Mouse (Mus musculus) liver, adult 2 months (tissue): Measurements from ENCODE around the gene Nppb. TPM values are rescaled to one million over a fixed set of nuclear protein-coding genes. Genes with fewer than 3 reads are reported as not detected.

Source experiments
- DNase-seq: peaks from one replicate; pipeline ENCODE4 v3.0.0-alpha.2; 2011; ENCODE audit warnings: low read depth, low spot score; ENCODE audit errors: extremely low read depth
- H3K27ac ChIP-seq: fragments of 200-500 bp; replicated peaks from 2 replicates; pipeline ENCODE4 v1.5.1; 2012; ENCODE audit warnings: low read depth, mild to moderate bottlenecking, control low read depth, inconsistent platforms, low read length; ENCODE audit not compliant: insufficient read depth
- H3K27me3 ChIP-seq: fragments of 200-500 bp; 2 replicates; pipeline ENCODE4 v1.6.1; 2012; ENCODE audit warnings: mild to moderate bottlenecking, moderate library complexity, low read length, inconsistent platforms; ENCODE audit not compliant: control insufficient read depth, insufficient read depth
- H3K36me3 ChIP-seq: fragments of 200-500 bp; 2 replicates; pipeline ENCODE4 v1.6.1; 2012; ENCODE audit warnings: low read length, inconsistent platforms; ENCODE audit not compliant: control insufficient read depth, insufficient read depth
- H3K4me1 ChIP-seq: fragments of 200-500 bp; 2 replicates; pipeline ENCODE4 v1.6.1; 2011; ENCODE audit warnings: low read length; ENCODE audit not compliant: control insufficient read depth, insufficient read depth
- H3K4me3 ChIP-seq: fragments of 200-500 bp; 2 replicates; pipeline ENCODE4 v1.5.1; 2011; ENCODE audit warnings: low read depth, mild to moderate bottlenecking, control low read depth, low read length, moderate library complexity; ENCODE audit not compliant: insufficient read depth
- H3K79me2 ChIP-seq: fragments of 200-500 bp; 2 replicates; pipeline ENCODE4 v1.6.1; 2012; ENCODE audit warnings: inconsistent platforms, mild to moderate bottlenecking, low read length, moderate library complexity; ENCODE audit not compliant: control insufficient read depth, insufficient read depth
- H3K9ac ChIP-seq: fragments of 200-500 bp; 2 replicates; pipeline ENCODE4 v1.6.1; 2012; ENCODE audit warnings: low read depth, mild to moderate bottlenecking, control low read depth, inconsistent platforms, low read length
- CTCF ChIP-seq: fragments of 200-500 bp; IDR thresholded peaks from 2 replicates; pipeline ENCODE4 v1.5.1; 2011; ENCODE audit warnings: low read depth, low read length, control low read depth
- POLR2A ChIP-seq: fragments of 200-500 bp; IDR thresholded peaks from 2 replicates; pipeline ENCODE4 v1.6.1; 2011; ENCODE audit warnings: low read length, control low read depth; ENCODE audit not compliant: insufficient read depth; ENCODE audit errors: extremely low read depth
- WGBS: fragments of 180-500 bp; shearing (Covaris S2); methylation state at CpG from one replicate; pipeline ENCODE4 v1.1.7; 2018; 5-methylcytosine and 5-hydroxymethylcytosine counted together
- polyA plus RNA-seq: library from polyadenylated mRNA; depleted of rRNA; stranded (reverse); fragments of >200 nt; gene quantifications from 2 replicates; pipeline ENCODE4 v1.2.3, GENCODE M21; 2012
- total RNA-seq: library from RNA; depleted of rRNA; stranded (reverse); fragments of >200 nt; gene quantifications from 2 replicates; pipeline ENCODE4 v1.2.3, GENCODE M21; 2014

Gene Nppb
- total and polyA plus RNA-seq, 2 experiments: not detected

- Histone ChIP-seq H3K79me2 (no peaks in the 10 kb centered on the region), H3K36me3 (peaks cover 8% of the 10 kb centered on the region; the same call in 1 of the 2 replicates), H3K4me1 (no peaks in the 10 kb centered on the region), H3K9ac (no peak overlapping the region), H3K4me3 (no peak overlapping the region), H3K27ac (no peak overlapping the region), H3K27me3 (no peaks in the 10 kb centered on the region)
- WGBS: 90% methylated on average over 10 of the region's 10 CpGs
- no peak for DNase-seq
- TF ChIP-seq POLR2A (no peak), CTCF (peak; percentile 47)
These were observed 29.8 kb downstream of the Nppb start for GRCm38 (mm10) chr4:148015418-148015817.

GRCm38 (mm10) chr4:148016981-148017380, 31.4 kb downstream of the Nppb start:
- Histone ChIP-seq H3K36me3 (peaks cover 9% of the 10 kb centered on the region; the same call in 1 of the 2 replicates), H3K79me2 (no peaks in the 10 kb centered on the region)

GRCm38 (mm10) chr4:148018410-148018809, 32.8 kb downstream of the Nppb start:
- no peak for DNase-seq
- H3K27ac ChIP-seq: no peak overlapping the region
- WGBS: 84% methylated on average over 2 of the region's 2 CpGs
- H3K4me3 ChIP-seq: no peak overlapping the region
- H3K36me3 ChIP-seq: peaks cover 13% of the 10 kb centered on the region; the same call in 1 of the 2 replicates
- H3K4me1 ChIP-seq: no peaks in the 10 kb centered on the region
- H3K27me3 ChIP-seq: no peaks in the 10 kb centered on the region
- TF ChIP-seq CTCF: no peak
- TF ChIP-seq POLR2A: no peak
- H3K9ac ChIP-seq: no peak overlapping the region
- no peaks in the 10 kb centered on the region for H3K79me2 ChIP-seq

More at GRCm38 (mm10) chr4:148016981-148017380, 31.4 kb downstream of the Nppb start:
- TF ChIP-seq CTCF: no peak
- TF ChIP-seq POLR2A: no peak
- no peaks in the 10 kb centered on the region for H3K4me1 ChIP-seq
- DNase-seq: no peak
- H3K4me3 ChIP-seq: no peak overlapping the region
- H3K27me3 ChIP-seq: no peaks in the 10 kb centered on the region
- WGBS: 76% methylated on average over 3 of the region's 3 CpGs
- no peak overlapping the region for H3K27ac ChIP-seq
- no peak overlapping the region for H3K9ac ChIP-seq

- TF ChIP-seq POLR2A (no peak), CTCF (no peak)
- Histone ChIP-seq H3K27ac (no peak overlapping the region), H3K27me3 (no peaks in the 10 kb centered on the region), H3K4me1 (no peaks in the 10 kb centered on the region), H3K79me2 (no peaks in the 10 kb centered on the region), H3K36me3 (peaks cover 11% of the 10 kb centered on the region), H3K9ac (no peak overlapping the region), H3K4me3 (no peak overlapping the region)
- WGBS: 93% methylated on average over 3 of the region's 3 CpGs
- no peak for DNase-seq
These were observed 38.4 kb downstream of the Nppb start for GRCm38 (mm10) chr4:148024003-148024402.

GRCm38 (mm10) chr4:148029297-148029696, 43.7 kb downstream of the Nppb start:
- H3K27me3 ChIP-seq: no peaks in the 10 kb centered on the region
- H3K79me2 ChIP-seq: no peaks in the 10 kb centered on the region
- H3K36me3 ChIP-seq: peaks cover 7% of the 10 kb centered on the region
- no peak overlapping the region for H3K27ac ChIP-seq
- TF ChIP-seq POLR2A: no peak
- no peak for TF ChIP-seq CTCF
- no peak for DNase-seq
- H3K4me1 ChIP-seq: no peaks in the 10 kb centered on the region
- 96% methylated on average over 7 of the region's 7 CpGs for WGBS
- no peak overlapping the region for H3K4me3 ChIP-seq
- H3K9ac ChIP-seq: no peak overlapping the region

GRCm38 (mm10) chr4:148030506-148030905, 44.9 kb downstream of the Nppb start:
- WGBS: 58% methylated on average over 5 of the region's 5 CpGs
- TF ChIP-seq CTCF (no peak), POLR2A (no peak)
- Histone ChIP-seq H3K4me3 (no peak overlapping the region), H3K27me3 (no peaks in the 10 kb centered on the region), H3K27ac (no peak overlapping the region), H3K9ac (no peak overlapping the region), H3K4me1 (no peaks in the 10 kb centered on the region), H3K79me2 (no peaks in the 10 kb centered on the region), H3K36me3 (peaks cover 7% of the 10 kb centered on the region)
- DNase-seq: no peak
